Comparison of ENCODE assay signal across 50 mouse cellular contexts in genomic region chr16:32405716-32406115, GRCm38 (mm10). TPM values are rescaled to one million over a fixed set of nuclear protein-coding genes. Genes with fewer than 3 reads are reported as not detected.
"Had no signal": no experiment of that assay in that cellular context is flagged by ENCODE, and none has a peak within 500 bp of the region (broad histone marks: within the 10 kb centered on the region; RNA-seq: fewer than 3 reads in every experiment).

No protein-coding gene starts in this region.

- ATAC-seq: hindbrain, embryonic 16.5 days; hindbrain, postnatal 0 days; inflammation-experienced regulatory T-cells, adult 6 months; intestine, embryonic 15.5 days; intestine, embryonic 16.5 days; intestine, postnatal 0 days had no signal

- H3K27ac ChIP-seq: heart, embryonic 10.5 days; heart, embryonic 13.5 days; heart, embryonic 15.5 days; hindbrain, embryonic 10.5 days; hindbrain, embryonic 12.5 days; hindbrain, embryonic 13.5 days; hindbrain, embryonic 14.5 days; hindbrain, embryonic 15.5 days; hindbrain, postnatal 0 days; intestine, embryonic 15.5 days; kidney, embryonic 15.5 days; kidney, postnatal 0 days; layer of hippocampus, adult 2 months; left cerebral cortex, adult 2 months had no signal

- H3K9ac ChIP-seq: heart, embryonic 12.5 days; heart, embryonic 13.5 days; heart, embryonic 15.5 days; hindbrain, embryonic 12.5 days; hindbrain, embryonic 13.5 days; hindbrain, embryonic 14.5 days; hindbrain, embryonic 15.5 days; intestine, embryonic 15.5 days; kidney, embryonic 15.5 days had no signal

- H3K4me2 ChIP-seq: heart, embryonic 11.5 days; heart, embryonic 12.5 days; heart, embryonic 13.5 days; heart, embryonic 15.5 days; hindbrain, embryonic 12.5 days; hindbrain, embryonic 13.5 days; hindbrain, embryonic 14.5 days; hindbrain, embryonic 15.5 days; intestine, embryonic 15.5 days; kidney, embryonic 15.5 days had no signal

- H3K36me3 ChIP-seq: heart, embryonic 10.5 days; heart, embryonic 12.5 days; heart, embryonic 13.5 days; heart, embryonic 15.5 days; hindbrain, embryonic 10.5 days; hindbrain, embryonic 12.5 days; hindbrain, embryonic 13.5 days; hindbrain, embryonic 15.5 days; intestine, embryonic 15.5 days; kidney, embryonic 15.5 days had no signal

- H3K9me3 ChIP-seq: heart, embryonic 10.5 days; heart, embryonic 12.5 days; heart, embryonic 13.5 days; heart, embryonic 15.5 days; hindbrain, embryonic 10.5 days; hindbrain, embryonic 12.5 days; hindbrain, embryonic 13.5 days; hindbrain, embryonic 15.5 days; intestine, embryonic 15.5 days; kidney, embryonic 15.5 days had no signal

- H3K4me3 ChIP-seq: heart, embryonic 10.5 days; heart, embryonic 12.5 days; heart, embryonic 13.5 days; heart, embryonic 15.5 days; hindbrain, embryonic 10.5 days; hindbrain, embryonic 12.5 days; hindbrain, embryonic 13.5 days; hindbrain, embryonic 15.5 days; intestine, embryonic 15.5 days; kidney, embryonic 15.5 days; layer of hippocampus, adult 2 months; left cerebral cortex, adult 2 months had no signal

- DNase-seq: heart, postnatal 10 days; heart, postnatal 36 days; heart, postnatal 4 days; kidney, adult 11 months; kidney, adult 18-20 months; kidney, adult 2 months; kidney, adult 8-10 months; kidney, adult 9 months; kidney, postnatal 10 days; kidney, postnatal 14 days; kidney, postnatal 25 days; kidney, postnatal 36 days; kidney, postnatal 4 days; layer of hippocampus, adult 9-11 months; layer of hippocampus, postnatal 36 days had no signal

- H3K27me3 ChIP-seq: heart, embryonic 12.5 days; heart, embryonic 13.5 days; heart, embryonic 15.5 days; hindbrain, embryonic 12.5 days; hindbrain, embryonic 13.5 days; hindbrain, embryonic 15.5 days; intestine, embryonic 15.5 days; kidney, embryonic 15.5 days had no signal

- H3K4me1 ChIP-seq: heart, embryonic 12.5 days; heart, embryonic 13.5 days; heart, embryonic 15.5 days; hindbrain, embryonic 10.5 days; hindbrain, embryonic 12.5 days; hindbrain, embryonic 13.5 days; hindbrain, embryonic 15.5 days; intestine, embryonic 15.5 days; kidney, embryonic 15.5 days had no signal

RNA-seq across cellular contexts. Expression of gene Tm4sf19, which starts 5.4 kb away (rescaled TPM):
- total RNA-seq: heart, postnatal 10 days; heart, postnatal 25 days; heart, postnatal 36 days; heart, postnatal 4 days; hematopoietic stem cell, adult 5-6 weeks; hindbrain, postnatal 0 days; layer of hippocampus, adult 18-20 months; layer of hippocampus, adult 2 months; layer of hippocampus, adult 8-10 months; layer of hippocampus, postnatal 10 days; layer of hippocampus, postnatal 14 days; layer of hippocampus, postnatal 25 days; left cerebral cortex, adult 18-20 months; left cerebral cortex, adult 2 months had no signal
- polyA plus RNA-seq: heart, embryonic 10.5 days; heart, embryonic 11.5 days; heart, embryonic 12.5 days; heart, embryonic 14.5 days; heart, embryonic 15.5 days; heart, embryonic 16.5 days; heart, postnatal 0 days; hindbrain, embryonic 10.5 days; hindbrain, embryonic 11.5 days; hindbrain, embryonic 12.5 days; hindbrain, embryonic 13.5 days; hindbrain, embryonic 14.5 days; hindbrain, embryonic 15.5 days; hindbrain, embryonic 16.5 days; hindbrain, postnatal 0 days; inflammation-experienced regulatory T-cells, adult 6 months; intestine, embryonic 14.5 days; intestine, embryonic 15.5 days; intestine, embryonic 16.5 days; intestine, postnatal 0 days; kidney, embryonic 14.5 days; kidney, embryonic 15.5 days; kidney, embryonic 16.5 days; kidney, postnatal 0 days had no signal
